Mouse (Mus musculus): ENCODE data around the gene Gm973.

Gene Gm973

GRCm38 (mm10) chr1:59543911-59544310 is 27.8 kb downstream of the Gm973 start:
- no peak for DNase-seq

- no peak for DNase-seq
Observed at GRCm38 (mm10) chr1:59548486-59548885, 32.4 kb downstream of the Gm973 start.

DNA sequence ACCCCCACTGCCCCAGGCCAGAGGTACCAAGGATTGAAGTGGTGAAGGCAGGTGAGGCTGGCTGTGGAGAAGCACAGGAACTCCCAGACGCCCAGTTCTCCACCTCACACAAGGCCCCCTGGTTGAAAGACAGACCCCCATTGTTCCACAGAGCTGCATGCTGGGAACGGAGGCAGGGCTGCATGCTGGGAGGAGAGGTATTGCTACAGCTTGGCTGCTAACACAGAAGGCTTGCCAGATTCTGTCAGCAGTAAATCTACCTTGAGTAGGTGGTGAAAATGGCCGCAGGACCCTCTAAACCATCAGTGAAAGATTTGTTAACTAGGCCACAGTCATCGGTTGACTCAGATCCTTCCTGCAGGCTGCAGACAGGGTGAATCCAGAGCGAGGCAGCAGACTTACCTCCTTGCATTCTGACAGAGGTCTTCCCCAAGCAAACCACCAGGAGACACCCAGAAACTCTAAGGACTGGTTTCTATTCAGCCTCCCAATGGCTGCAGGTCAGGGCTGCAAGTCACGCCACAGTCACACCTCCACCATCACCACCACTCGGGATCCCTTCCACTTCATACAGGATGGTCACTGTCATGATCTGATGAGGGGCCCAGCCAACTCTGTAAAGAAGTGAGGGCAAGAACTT is 33.1 kb downstream of the Gm973 start:
- DNase-seq = no peak

GRCm38 (mm10) chr1:59550227-59550626 is 34.2 kb downstream of the Gm973 start:
- DNase-seq = peak in 1 of 2 experiments; percentile 16

GRCm38 (mm10) chr1:59550996-59551395 is 34.9 kb downstream of the Gm973 start:
- no peak for DNase-seq

DNA sequence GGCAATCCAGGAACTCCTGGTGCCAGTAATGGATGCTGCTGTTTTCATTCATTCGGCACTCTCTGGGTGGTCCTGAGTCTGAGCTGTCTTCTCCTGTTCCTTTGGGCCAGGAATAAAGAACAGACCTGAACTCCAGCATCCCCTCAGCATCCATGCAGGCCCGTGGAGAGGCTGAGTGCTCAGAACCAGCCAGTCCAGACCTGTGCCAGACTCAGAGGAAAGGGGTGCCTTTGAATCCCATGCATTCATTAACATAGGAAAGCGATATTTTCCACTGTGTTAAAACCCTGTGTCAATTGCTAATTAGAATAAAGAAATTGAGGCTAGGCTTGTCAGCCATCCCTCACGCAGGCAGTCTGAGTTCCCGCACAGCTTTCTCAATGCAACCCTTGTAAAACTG is 37.6 kb downstream of the Gm973 start:
- DNase-seq = no peak

GRCm38 (mm10) chr1:59563581-59563980 is 47.5 kb downstream of the Gm973 start:
- no peak for DNase-seq

- DNase-seq = no peak
Observed at GRCm38 (mm10) chr1:59565804-59566203, 49.7 kb downstream of the Gm973 start.

DNA sequence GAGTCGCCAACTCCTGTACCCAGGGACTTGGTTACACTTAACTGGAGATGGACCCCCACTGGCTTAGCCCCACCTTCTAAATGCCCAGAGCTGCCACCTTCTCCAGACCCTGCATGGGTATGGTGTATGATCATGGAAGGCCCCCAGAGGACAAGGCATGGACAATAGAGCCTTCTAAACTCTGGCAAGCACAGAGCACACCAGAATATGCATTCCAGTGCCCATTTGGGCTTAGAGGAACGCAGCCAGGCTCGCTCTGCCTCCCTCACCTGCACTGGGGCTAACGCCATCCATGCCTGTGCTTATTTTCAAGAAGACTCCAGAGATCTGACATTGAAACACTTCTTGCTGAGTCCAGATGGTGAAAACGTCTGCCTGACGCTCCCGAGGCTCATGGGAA is 50.2 kb downstream of the Gm973 start:
- DNase-seq = no peak

DNA sequence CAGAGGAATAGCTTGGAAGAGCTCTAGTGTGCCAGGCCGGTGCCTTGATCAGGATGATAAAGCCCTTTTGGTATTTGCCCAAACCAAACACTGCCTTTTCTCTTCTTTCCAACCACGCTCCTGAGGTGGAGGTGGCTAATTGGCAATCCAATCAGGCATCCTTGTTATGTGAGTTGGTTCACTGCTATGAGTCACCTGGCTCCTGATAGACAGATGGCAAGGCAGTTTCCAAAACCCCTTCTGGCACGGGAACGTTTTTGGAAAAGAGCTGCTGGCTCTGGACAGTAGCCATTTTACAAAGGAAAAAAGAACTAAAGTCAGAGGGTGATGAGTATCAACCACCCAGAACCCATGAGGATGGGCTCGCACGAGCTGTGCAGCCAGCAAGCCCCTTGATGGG is 50.9 kb downstream of the Gm973 start:
- no peak for DNase-seq

- no peak for DNase-seq
Observed at GRCm38 (mm10) chr1:59567521-59567920, 51.5 kb downstream of the Gm973 start.

DNA sequence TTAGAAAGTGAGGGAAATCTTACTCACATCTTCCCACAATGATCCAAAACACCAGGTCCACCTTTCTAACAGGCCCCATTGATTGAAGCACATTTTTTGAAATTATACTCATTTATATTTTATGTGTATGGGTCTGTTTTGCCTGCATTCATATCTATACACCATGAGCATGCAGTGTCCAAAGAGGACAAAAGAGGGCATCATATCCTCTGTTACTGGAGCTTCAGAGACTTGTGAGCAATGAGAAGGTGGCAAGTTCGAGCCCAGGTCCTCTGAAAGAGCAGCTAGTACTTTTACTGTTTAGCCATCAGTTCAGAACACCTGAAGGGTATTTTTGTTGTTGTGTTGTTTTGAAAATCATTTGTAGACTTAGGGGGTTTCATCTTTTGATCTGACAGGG is 52.2 kb downstream of the Gm973 start:
- no peak for DNase-seq

DNA sequence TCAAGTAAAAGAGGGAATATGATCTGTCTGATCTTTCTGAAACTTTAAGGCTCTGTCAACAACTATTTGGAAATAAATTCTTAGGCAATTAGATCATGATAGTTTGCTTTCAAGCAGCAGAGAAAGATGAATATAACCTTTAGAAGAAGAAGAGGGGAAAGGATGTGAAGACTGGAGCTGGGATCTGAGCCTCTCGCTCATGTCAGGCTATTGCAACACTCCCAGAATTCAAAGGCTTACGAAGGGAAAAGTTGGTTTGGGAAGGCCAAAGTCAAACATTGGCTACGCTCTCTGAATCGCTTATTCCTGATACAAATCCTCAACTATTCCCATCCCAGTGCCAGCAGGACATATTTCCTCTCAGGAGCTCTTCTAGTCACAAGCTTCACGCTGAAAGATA is 53.2 kb downstream of the Gm973 start:
- DNase-seq = no peak

DNA sequence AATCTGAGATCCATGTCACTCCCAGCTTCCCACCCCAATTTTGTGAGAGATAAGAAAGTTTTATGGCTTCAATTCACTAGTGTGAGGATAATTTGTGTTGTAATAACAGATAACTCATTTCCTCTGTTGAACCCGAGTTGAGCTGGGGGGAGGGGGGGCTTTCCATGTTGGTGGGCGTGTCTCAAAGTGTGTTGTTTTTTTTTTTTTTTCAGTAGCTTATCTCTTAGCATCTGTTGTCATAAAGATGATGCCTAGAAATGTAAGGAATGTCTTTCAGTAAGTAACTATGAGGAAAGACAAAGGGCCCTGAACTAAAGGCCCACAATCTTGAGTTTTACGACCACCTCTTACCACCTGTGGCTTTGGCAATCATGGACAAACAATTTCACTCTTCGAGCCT is 54.7 kb downstream of the Gm973 start:
- no peak for DNase-seq

DNA sequence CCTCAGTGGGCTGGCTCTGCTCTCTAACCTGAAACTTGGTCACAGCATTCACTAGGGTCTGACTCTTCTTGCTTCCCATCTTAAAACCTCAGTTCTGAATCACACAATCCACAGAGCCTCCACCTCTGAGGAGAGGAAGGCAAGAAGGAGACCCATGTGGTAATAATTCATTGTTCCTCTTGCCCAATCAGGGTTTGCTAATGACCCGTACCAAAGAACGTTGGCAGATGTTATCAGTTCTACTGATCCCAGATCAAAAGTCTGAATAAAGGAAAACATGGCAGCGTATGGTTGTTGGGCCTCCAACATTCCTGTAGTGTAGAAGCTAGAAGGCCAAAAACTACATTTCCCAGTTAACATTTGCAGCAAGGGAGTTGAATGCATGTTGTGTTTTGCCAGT is 55.4 kb downstream of the Gm973 start:
- DNase-seq = no peak

DNA sequence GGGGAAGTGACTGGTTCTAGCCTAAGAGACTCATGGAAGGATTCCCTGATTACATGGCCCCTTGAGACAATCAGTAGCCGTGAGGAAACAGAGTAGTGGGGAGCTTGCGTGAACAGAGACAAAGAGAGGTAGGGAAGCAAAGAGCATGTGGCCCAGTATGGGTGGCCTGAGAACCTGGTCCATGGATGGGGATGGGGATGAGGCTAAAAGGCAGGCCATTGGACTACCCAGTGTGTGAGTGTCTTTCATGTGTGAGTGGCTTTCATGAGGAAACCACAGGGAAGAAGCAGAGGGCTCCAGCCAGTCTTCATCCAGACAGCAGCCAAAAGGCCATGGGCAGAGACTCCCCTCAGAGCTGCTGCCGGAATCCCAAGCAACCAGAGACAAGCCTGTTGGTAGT is 57.8 kb downstream of the Gm973 start:
- no peak for DNase-seq

- DNase-seq = no peak
Observed at GRCm38 (mm10) chr1:59574262-59575187, 58.5 kb downstream of the Gm973 start.

DNA sequence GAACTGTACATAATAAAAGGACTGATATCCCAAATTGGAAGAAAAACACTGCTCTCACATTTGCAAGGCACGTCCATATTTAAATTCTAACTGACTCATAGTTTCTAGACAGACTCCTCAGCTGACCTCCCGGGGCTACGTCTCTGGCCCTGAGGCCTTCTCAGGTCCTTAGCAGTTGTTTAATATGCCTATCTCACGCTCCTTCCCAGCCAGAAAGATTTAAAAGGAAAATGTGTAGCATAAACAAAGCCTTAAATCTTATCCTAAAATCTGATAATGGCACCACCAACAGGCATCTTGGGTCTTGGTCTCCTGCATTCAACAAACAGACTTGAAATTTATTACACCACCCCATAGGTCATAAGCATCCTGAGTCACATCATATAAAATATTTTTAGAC is 62.7 kb downstream of the Gm973 start:
- DNase-seq = no peak

GRCm38 (mm10) chr1:59579327-59579726 is 63.3 kb downstream of the Gm973 start:
- DNase-seq = no peak

- DNase-seq = no peak
Observed at GRCm38 (mm10) chr1:59580131-59580751, 64.2 kb downstream of the Gm973 start.

- no peak for DNase-seq
Observed at GRCm38 (mm10) chr1:59580880-59581279, 64.8 kb downstream of the Gm973 start.

GRCm38 (mm10) chr1:59584656-59585410 is 68.8 kb downstream of the Gm973 start:
- peak; percentile 74 to 75 for DNase-seq

DNA sequence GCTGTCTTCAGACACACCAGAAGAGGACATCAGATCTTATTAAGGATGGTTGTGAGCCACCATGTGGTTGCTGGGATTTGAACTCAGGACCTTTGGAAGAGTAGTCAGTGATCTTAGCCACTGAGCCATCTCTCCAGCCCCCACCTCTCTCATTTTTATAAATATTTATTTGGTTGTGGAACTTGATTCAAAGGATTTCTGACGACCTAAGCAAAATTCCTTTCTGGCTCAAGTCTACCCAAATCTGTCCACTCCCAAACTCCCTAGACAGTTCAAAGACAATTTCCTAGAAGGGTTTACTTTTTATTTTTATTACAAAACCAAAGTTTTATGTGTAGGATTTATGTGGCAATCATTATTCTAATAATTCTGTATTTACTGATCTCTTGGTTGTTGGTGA is 73.2 kb downstream of the Gm973 start:
- DNase-seq = no peak

All from kidney, postnatal 25 days (tissue).